In the genomic region with DNA sequence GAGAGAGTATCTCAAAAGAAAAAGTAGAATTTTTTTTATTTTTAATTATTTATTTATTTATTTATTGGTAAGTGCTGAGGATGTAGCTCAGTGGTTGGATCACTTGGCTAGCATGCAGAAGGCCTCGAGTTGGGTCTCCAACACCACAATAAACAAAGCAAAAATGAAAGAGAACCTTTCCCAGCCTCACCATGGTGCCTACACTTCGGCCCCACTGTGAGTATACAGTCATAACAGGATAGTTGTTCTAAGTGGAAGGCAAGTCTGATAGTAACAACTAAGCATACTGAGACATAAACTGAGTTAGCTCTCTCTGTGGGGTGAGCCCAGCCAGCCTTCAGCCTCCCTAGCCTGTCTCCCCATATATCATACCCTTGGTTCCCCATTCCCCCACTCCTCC, we compare ENCODE assay signal across 15 mouse cellular contexts.
"Had no signal": no experiment of that assay in that cellular context is flagged by ENCODE, and none has a peak within 500 bp of the region (broad histone marks: within the 10 kb centered on the region; RNA-seq: fewer than 3 reads in every experiment).

No protein-coding gene starts in this region.

- ATAC-seq: hindbrain, embryonic 16.5 days; intestine, embryonic 15.5 days; intestine, postnatal 0 days; liver, postnatal 0 days had no signal

- DNase-seq: gastrocnemius, postnatal 14 days; gastrocnemius, postnatal 36 days; heart, adult 2 months; heart, postnatal 10 days; heart, postnatal 4 days; kidney, adult 18-20 months; kidney, adult 8-10 months; kidney, postnatal 10 days; kidney, postnatal 4 days; liver; liver, embryonic 13.5 days; liver, postnatal 0 days had no signal
